Mouse (Mus musculus) gastrocnemius, postnatal 36 days (tissue): ENCODE data around the gene Psmb2. TPM values are rescaled to one million over a fixed set of nuclear protein-coding genes. Genes with fewer than 3 reads are reported as not detected.

Source experiments
- DNase-seq, 2 experiments: peaks; one replicate each; pipeline ENCODE4 v3.0.0; 2022
- intact Hi-C: fragments of 180-260 bp; cut with DNase I; formaldehyde crosslinking; loops from one replicate; pipeline ENCODE4 v1.15.1; 2025
- total RNA-seq, 2 experiments: library from RNA; stranded (reverse); gene quantifications; 2 replicates each; pipeline ENCODE4 v1.2.3; 2021

Psmb2 gene
- total RNA-seq, 2 experiments from 2014 or later = 77.9 to 88.6 TPM

DNA sequence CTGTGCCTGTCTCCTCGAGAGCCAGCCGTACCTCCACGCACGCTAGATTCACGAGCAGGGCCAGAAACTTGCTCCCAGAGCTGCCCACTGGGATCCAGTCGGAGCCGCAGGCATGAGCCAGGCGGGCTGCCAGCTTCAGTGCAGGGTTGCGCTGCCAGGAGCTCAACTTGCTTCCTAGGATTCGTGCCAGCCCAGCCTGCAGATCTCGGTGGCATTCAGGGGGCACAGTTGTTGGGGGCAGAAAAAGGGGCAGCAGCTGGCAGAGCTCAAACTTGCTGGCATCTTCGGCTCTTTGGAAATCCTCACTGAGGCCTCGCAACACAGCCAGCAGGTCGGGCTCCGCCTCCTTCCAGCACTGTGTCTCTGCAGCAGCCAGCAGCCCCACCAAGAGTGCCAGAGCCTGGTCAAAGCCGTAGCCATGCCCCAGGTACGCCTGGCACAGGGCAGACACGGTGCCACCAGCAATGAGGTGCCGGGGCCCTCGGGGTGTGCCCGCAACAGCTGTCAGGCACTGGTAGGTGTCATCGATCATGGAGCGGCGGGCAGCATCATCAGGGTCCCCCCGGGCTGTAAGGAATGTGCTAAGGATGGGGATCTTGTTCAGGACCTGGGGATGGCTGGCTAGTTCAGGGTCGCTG is 72.7 kb downstream of the Psmb2 start:
- intact Hi-C loops = no loop called here
- DNase-seq = peak; percentile 53 to 56

DNA sequence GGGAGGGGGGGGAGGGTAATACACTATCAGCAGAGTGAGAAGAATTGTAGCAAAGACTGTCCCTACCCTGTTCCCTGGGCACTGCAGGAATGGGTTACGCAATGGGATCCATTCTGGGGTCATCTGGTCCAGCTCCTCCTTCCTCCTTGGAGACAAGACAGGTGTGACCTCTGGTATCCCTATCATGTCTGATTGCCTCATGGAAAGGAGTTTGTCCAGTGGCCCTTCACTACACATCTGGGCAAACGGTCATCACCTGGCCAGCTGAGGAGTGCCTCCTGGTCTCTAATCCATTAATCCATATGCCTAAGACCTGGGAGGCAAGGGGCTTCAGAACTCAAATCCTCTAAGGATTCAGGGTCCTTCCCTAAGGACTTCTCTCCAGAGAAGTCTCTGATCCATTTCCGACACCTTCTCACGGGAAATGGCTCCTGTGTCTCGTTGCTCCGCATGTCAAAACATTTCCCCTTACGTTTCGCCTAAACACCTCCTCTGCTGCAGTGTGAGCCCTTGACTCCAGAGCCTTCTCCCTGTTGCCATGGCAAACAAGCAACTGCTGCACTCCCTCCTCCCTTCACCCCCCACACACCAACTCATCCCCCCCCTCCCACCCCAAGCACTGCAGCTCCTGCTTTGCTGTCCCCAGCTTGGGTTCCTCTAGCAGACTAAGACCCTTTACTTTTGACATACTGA is 73.6 kb downstream of the Psmb2 start:
- intact Hi-C loops = no loop called here
- no peak for DNase-seq

DNA sequence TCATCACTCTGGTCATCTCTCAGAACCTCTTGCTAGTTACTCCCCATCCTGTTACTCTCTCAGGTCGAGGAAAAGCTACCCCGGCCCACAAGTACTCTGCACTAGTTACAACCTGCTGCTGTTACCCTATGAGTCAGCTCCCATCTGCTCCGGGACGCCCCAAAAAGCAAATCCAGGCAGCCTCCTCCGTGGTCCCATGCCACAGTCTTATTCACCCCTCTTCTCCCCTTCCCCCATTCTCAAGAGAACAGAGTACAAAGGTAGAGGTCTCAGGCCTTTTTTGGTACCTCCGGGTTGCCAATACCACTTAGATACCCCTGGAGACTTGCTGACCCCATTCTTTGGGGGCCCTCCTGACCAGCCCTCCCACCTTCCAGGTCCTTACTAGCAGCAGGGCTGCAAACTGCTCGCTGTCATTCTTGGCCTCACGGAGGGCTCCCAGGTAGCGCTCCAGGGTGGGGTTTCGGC is 74.2 kb downstream of the Psmb2 start:
- intact Hi-C loops = no loop called here
- DNase-seq = no peak

DNA sequence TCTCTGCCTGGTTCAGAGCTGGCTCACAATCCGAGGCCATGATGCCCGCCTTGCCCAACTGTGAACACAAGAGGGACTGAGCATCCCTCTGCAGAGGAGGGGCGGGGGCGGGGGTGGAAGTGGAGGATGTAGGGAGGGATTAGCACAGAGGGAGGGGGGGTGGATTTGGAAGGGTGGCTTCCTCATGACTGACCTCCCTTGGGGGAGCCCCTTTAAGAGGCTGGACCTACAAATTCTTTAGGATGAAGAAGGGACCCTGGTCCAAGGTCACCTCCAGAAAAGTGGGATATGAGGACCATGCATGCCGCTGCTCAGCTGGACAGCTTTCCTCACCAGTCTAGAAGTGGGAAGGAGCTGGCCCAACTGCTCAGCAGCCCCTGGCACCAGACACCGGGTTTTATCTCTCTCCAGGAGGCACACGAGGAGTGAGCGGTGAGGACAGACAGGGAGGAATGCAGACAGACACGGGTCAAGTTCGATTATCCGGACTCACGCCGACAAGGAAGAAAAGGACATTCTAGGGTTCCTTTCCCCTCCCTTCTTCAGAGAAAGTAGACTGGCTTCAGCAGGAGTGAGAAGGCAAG is 74.7 kb downstream of the Psmb2 start:
- no peak for DNase-seq
- intact Hi-C loops = no loop called here

DNA sequence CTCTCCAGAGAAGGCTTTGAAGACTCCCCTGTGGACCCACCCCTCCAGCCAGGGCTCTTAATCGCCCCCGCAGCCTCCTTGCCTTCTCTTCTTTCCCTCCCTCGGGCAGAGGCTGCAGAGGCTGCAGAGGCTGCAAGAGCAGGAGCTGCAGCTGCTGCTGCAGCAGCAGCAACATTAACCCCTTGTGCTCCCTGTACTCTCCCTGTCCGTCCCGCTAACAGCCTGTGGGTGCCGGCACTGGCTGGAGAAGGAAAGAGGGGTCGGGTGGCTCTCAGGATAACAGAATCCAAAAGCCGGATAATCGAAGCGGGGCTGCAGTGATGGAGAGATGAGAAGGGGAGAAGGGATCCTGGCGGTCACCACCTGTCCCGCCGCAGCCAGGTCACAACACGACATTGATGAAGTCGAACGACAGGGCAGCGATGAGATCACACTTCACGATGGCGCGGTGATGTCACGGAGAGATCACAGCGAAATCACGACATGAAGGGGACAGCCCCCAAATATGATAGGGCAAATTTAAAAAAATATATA is 75.2 kb downstream of the Psmb2 start:
- no peak for DNase-seq
- intact Hi-C loops = no loop called here

DNA sequence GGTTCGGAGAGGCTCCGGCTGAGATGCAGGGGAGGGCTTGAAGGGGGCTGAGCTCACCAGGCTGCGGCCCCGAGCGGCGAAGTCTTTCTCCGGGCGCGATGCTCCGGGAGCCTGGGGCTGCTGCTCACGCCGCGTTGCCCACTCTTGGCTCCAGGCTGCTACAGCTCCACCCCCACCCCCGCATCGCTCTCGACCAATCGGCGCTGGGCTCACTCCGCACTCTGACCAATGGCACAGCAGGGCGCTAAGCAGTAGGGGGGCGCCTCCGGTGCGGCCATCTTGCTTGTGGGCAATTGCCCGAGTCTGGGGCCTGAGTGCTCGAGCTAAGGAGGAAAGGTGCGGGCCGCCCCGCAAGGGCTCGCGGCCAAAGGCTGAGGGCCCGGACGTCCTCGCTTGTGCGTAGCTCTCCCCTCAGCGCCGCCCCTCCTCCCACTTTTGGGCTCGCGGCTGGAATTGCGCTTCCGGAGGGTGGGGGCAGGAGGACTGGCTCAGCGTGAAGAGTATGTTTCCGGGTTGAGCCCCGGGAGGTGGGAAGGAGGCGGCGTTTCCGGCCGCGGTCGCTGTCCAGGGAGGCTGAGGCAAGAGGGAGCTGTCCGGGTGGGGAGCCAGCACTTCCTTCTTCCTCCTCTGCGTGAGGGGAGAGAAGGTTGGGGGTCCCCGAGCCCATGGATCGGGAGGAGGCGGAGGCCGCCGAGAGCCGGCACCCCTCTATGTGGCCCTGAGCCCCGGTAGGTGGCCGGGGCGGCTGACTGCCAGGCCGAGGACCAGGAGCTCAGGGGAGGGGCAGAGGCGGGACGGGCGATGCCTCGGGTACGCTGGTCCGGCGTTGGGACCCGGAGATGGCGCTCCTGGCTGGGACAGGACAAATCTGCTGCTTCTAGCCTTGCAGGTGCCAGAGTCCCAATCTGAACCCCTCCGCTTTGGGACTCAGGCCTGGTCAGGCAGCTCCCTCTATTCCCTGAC is 76.1 kb downstream of the Psmb2 start, which contains the start of the genes Ncdn and AU040320:
TSS of gene Ncdn (minus strand) at position 171 of the 963 bp plus-strand sequence.
TSS of gene AU040320 (plus strand) at position 277 of the 963 bp plus-strand sequence.
- DNase-seq = peak; percentile 95

DNA sequence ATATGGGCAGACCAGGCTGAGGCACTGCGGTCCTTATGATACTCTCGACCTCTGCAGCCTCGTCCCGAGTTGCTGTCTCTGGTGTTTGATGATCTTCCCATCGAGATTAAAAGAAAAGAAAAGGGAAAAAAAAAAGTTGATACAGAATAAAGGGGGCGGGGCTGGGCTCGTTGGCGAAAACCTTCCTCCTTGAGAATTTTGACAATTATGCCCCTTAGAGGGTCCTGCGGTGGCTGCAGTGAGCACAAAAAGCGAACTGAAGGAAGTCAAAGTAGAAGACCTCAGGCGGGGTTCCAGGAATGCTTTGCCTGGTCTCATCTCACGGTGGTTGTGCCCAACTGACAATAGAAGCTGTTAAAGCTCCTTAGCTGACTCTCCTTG is 76.8 kb downstream of the Psmb2 start:
- DNase-seq = no peak
- intact Hi-C loops = no loop called here

More for the DNA sequence above, 76.1 kb downstream of the Psmb2 start, which contains the start of the genes Ncdn and AU040320:
- intact Hi-C loops = no loop called here

DNA sequence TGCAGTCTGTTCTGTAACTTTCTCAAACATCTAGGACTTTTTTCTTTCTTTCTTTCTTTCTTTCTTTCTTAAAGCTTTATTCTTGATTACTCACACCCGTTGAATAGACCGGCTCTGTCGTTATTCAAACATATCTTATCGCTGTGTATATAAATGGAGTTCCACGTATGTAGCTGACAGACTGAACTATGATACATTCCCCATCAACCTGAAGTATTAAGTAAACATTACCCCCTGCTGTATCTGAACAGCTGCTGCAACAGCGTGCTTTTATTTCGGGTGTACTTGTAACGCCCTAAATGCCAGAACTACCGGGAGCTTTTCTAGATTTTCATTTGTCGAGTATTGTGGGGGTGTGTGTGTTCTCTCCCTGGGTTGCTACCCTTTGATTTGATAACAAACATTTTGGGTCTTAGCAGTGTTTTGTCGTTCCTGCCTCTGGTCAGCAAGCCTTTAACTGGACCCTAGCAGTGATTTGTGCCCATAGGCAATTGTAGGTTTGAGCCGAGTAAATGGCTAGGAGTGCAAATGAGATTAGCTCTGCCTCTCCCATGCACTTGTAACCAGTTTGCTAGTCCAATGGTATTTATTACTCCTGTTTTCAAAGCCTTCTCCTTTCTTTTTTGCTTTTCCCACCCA is 77.4 kb downstream of the Psmb2 start:
- intact Hi-C loops = no loop called here
- DNase-seq = no peak

DNA sequence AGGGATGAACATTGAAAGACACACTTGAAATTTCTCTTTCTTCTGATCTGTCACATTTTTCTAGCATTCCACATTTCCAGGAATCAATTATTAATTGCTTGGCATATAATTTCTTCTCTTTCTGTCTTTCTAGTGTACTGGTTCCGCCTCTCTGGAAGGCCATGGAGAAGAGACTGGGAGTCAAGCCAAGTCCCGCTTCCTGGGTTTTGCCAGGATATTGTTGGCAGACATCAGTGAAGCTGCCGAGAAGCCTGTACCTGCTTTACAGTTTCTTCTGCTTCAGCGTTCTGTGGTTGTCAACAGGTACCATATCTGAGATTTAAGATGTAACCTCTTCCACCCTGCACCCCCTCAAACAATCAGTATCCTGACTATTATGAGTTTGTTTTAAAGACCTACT is 79.3 kb downstream of the Psmb2 start:
- DNase-seq = no peak
- intact Hi-C loops = no loop called here

DNA sequence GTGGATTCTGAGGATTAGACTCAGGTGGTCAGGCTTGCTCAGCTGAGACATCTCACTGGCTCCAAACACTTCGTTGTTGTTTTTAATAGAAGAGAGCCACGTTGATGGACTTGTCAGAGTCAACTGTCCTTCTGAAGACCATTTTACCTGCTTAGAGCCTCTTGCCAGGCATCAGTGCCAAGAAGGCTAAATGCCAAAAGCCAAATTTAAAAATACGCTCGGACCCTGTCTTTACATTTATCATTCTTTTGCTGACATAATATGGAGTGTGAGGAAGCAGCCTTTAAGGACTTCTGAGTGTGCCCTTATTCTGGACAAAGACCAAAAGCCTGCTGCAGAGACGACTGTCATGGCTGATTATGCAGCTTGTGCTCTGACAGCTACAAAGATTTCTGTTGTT is 80.9 kb downstream of the Psmb2 start:
- DNase-seq = no peak
- intact Hi-C loops = no loop called here

Other genes with a start within 250 kb of the Psmb2 start
- 1 to 10 TPM; 7.9 to 8.0 TPM for gene Ago3, start 248.1 kb upstream of the Psmb2 start, total RNA-seq
- gene Ago1, start 209.0 kb upstream of the Psmb2 start, total RNA-seq = 1 to 10 TPM; 5.4 to 5.5 TPM
- gene Ago4, start 144.2 kb upstream of the Psmb2 start, total RNA-seq = 1 to 10 TPM; 3.9 to 5.0 TPM
- under 1 TPM; 0.54 to 0.62 TPM for gene Clspn, start 120.7 kb upstream of the Psmb2 start, total RNA-seq
- gene 5730409E04Rik, start 67.8 kb upstream of the Psmb2 start, total RNA-seq = 10 to 100 TPM; 18.8 to 20.1 TPM
- not detected for gene Tfap2e, start 58.6 kb downstream of the Psmb2 start, total RNA-seq
- 1 to 10 TPM; 7.6 to 9.9 TPM for gene Ncdn, start 75.8 kb downstream of the Psmb2 start, total RNA-seq
- gene AU040320, start 75.9 kb downstream of the Psmb2 start, total RNA-seq = 10 to 100 TPM; 23.5 TPM